Mouse (Mus musculus) testis, adult 2 months (tissue): ENCODE data around the gene Mia2. TPM values are rescaled to one million over a fixed set of nuclear protein-coding genes. Genes with fewer than 3 reads are reported as not detected.

Source experiments
- H3K27ac ChIP-seq: fragments of 200-500 bp; 2 replicates; pipeline ENCODE4 v1.5.1; 2012; ENCODE audit warnings: low read depth, low read length; ENCODE audit not compliant: control insufficient read depth, insufficient read depth
- H3K27me3 ChIP-seq: fragments of 200-500 bp; 2 replicates; pipeline ENCODE4 v1.6.1; 2012; ENCODE audit warnings: mild to moderate bottlenecking, low read length, moderate library complexity; ENCODE audit not compliant: control insufficient read depth, insufficient read depth
- H3K36me3 ChIP-seq: fragments of 200-500 bp; 2 replicates; pipeline ENCODE4 v1.6.1; 2012; ENCODE audit warnings: mild to moderate bottlenecking, low read length; ENCODE audit not compliant: control insufficient read depth, insufficient read depth
- H3K4me1 ChIP-seq: fragments of 200-500 bp; 2 replicates; pipeline ENCODE4 v1.6.1; 2012; ENCODE audit warnings: low read length; ENCODE audit not compliant: control insufficient read depth, insufficient read depth
- H3K4me3 ChIP-seq: fragments of 200-500 bp; 2 replicates; pipeline ENCODE4 v1.5.1; 2012; ENCODE audit warnings: low read depth, mild to moderate bottlenecking, low read length, moderate library complexity, mixed read lengths; ENCODE audit not compliant: control insufficient read depth
- CTCF ChIP-seq: fragments of 200-500 bp; IDR thresholded peaks from 2 replicates; pipeline ENCODE4 v1.5.1; 2012; ENCODE audit warnings: low read depth, mild to moderate bottlenecking, inconsistent platforms, low read length, moderate library complexity; ENCODE audit not compliant: control insufficient read depth, insufficient read depth, insufficient replicate concordance
- POLR2A ChIP-seq: fragments of 200-500 bp; IDR thresholded peaks from 2 replicates; pipeline ENCODE4 v1.6.1; 2012; ENCODE audit warnings: low read depth, mild to moderate bottlenecking, inconsistent platforms, low read length, moderate library complexity; ENCODE audit not compliant: control insufficient read depth
- polyA plus RNA-seq: library from polyadenylated mRNA; depleted of rRNA; stranded (reverse); fragments of >200 nt; gene quantifications from 2 replicates; pipeline ENCODE4 v1.2.3, GENCODE M21; 2012

Gene Mia2
- polyA plus RNA-seq, 1 experiment: 21.9 TPM

DNA sequence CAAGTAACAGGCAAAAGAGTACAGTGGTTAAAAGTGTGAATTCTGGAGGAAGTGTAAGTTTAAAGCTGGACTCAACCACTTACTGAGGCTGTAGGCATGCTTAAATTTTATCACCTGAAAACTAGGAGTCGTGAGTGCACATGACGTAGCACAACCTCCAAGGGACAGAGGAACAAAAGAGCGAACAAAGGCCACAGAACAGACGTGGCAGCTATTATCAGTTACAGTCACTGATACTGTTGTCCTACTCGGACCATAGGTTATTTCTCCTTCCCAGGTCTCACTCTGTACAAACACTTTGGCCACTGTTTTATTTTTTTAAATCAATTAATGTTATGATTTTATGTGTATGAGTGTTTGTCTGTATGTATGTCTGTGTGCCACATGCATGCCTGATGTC, 9.2 kb downstream of the Mia2 start:
- Histone ChIP-seq H3K27me3 (no peaks in the 10 kb centered on the region), H3K27ac (no peak overlapping the region), H3K4me1 (no peaks in the 10 kb centered on the region), H3K4me3 (no peak overlapping the region), H3K36me3 (no peaks in the 10 kb centered on the region)
- no peak for TF ChIP-seq POLR2A
- TF ChIP-seq CTCF: no peak

- H3K27ac ChIP-seq: no peak overlapping the region
- H3K27me3 ChIP-seq: no peaks in the 10 kb centered on the region
- H3K4me1 ChIP-seq: no peaks in the 10 kb centered on the region
- no peaks in the 10 kb centered on the region for H3K36me3 ChIP-seq
- H3K4me3 ChIP-seq: no peak overlapping the region
- no peak for TF ChIP-seq POLR2A
- TF ChIP-seq CTCF: no peak
Measured at GRCm38 (mm10) chr12:59105914-59106313, 10.3 kb downstream of the Mia2 start.

GRCm38 (mm10) chr12:59106491-59106890, 10.9 kb downstream of the Mia2 start:
- H3K27me3 ChIP-seq: no peaks in the 10 kb centered on the region
- H3K27ac ChIP-seq: no peak overlapping the region
- no peak overlapping the region for H3K4me3 ChIP-seq
- H3K4me1 ChIP-seq: no peaks in the 10 kb centered on the region
- no peak for TF ChIP-seq POLR2A
- TF ChIP-seq CTCF: no peak
- H3K36me3 ChIP-seq: no peaks in the 10 kb centered on the region

- TF ChIP-seq POLR2A (no peak), CTCF (no peak)
- Histone ChIP-seq H3K4me1 (no peaks in the 10 kb centered on the region), H3K4me3 (no peak overlapping the region), H3K36me3 (no peaks in the 10 kb centered on the region), H3K27me3 (no peaks in the 10 kb centered on the region), H3K27ac (no peak overlapping the region)
Measured at GRCm38 (mm10) chr12:59107926-59108325, 12.3 kb downstream of the Mia2 start.

- no peaks in the 10 kb centered on the region for H3K4me1 ChIP-seq
- TF ChIP-seq POLR2A (no peak), CTCF (no peak)
- H3K4me3 ChIP-seq: no peak overlapping the region
- no peak overlapping the region for H3K27ac ChIP-seq
- H3K36me3 ChIP-seq: no peaks in the 10 kb centered on the region
- H3K27me3 ChIP-seq: no peaks in the 10 kb centered on the region
Measured at GRCm38 (mm10) chr12:59117184-59117583, 21.6 kb downstream of the Mia2 start.

- no peaks in the 10 kb centered on the region for H3K27me3 ChIP-seq
Measured at GRCm38 (mm10) chr12:59125426-59125825, 29.8 kb downstream of the Mia2 start.

DNA sequence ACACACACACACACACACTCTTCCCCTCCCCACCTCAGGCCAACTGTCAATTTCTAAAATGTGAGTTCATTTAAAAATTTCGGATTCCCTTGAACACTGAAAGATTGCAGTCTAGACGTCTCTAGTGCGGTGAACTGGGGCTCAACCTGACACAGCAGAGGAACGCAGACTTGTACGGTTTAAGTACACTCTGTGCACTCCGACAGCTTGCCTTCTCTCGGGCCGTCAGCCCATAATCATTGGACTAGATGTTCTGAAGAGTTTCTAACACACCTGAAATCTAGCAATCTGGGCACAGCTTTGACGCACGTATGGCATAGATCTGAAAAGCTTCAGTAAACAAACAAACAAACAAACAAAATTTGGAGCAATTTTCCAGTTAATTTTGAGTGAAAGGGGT, 32.9 kb downstream of the Mia2 start:
- H3K27ac ChIP-seq: no peak overlapping the region
- H3K4me1 ChIP-seq: no peaks in the 10 kb centered on the region; the same call in 1 of the 2 replicates
- H3K36me3 ChIP-seq: no peaks in the 10 kb centered on the region
- no peak overlapping the region for H3K4me3 ChIP-seq
- H3K27me3 ChIP-seq: no peaks in the 10 kb centered on the region
- no peak for TF ChIP-seq POLR2A
- no peak for TF ChIP-seq CTCF

More at GRCm38 (mm10) chr12:59125426-59125825, 29.8 kb downstream of the Mia2 start:
- Histone ChIP-seq H3K27ac (no peak overlapping the region), H3K4me3 (no peak overlapping the region), H3K36me3 (no peaks in the 10 kb centered on the region), H3K4me1 (no peaks in the 10 kb centered on the region; the same call in 1 of the 2 replicates)
- no peak for TF ChIP-seq CTCF
- no peak for TF ChIP-seq POLR2A

GRCm38 (mm10) chr12:59129038-59129437, 33.4 kb downstream of the Mia2 start:
- Histone ChIP-seq H3K4me3 (no peak overlapping the region), H3K27me3 (no peaks in the 10 kb centered on the region), H3K36me3 (no peaks in the 10 kb centered on the region), H3K27ac (no peak overlapping the region), H3K4me1 (no peaks in the 10 kb centered on the region; the same call in 1 of the 2 replicates)
- TF ChIP-seq POLR2A: no peak
- no peak for TF ChIP-seq CTCF
